Mouse (Mus musculus): ENCODE measurements around the gene Ccdc89.

Gene Ccdc89

GRCm38 (mm10) chr7:90475793-90476312 is 49.5 kb downstream of the Ccdc89 start, which contains the start of gene Tmem126b:
Gene Tmem126b, minus strand, starts transcription at chr7:90476001.
- DNase-seq, result peak; percentile 100

GRCm38 (mm10) chr7:90476313-90477245 is 50.2 kb downstream of the Ccdc89 start, which contains the start of gene Dlg2:
Gene Dlg2, plus strand, starts transcription at chr7:90476672.
- no peak for DNase-seq
